Mouse (Mus musculus) liver, embryonic 13.5 days (tissue): Measurements from ENCODE around the gene Ccsap. TPM values are rescaled to one million over a fixed set of nuclear protein-coding genes. Genes with fewer than 3 reads are reported as not detected.
A peak's percentile ranks its signal among the peaks of the same experiment; 100 is the strongest.
"Not testable (repeated sequence)": the region's sequence is repeated elsewhere in the genome, so short reads cannot be mapped to it uniquely, and the experiment has no call there.

ENCODE experiments used
- ATAC-seq: fragments of 200-750 bp; cut with Nextera tagmentation; 2 replicates; pipeline ENCODE4 v1.8.0; 2017; ENCODE audit warnings: low read depth, mild to moderate bottlenecking, moderate number of reproducible peaks, moderate library complexity
- DNase-seq: peaks from one replicate; pipeline ENCODE4 v3.0.0; 2022
- H3K27ac ChIP-seq: fragments of 300-500 bp; sonication (generic); 2 replicates; pipeline ENCODE4 v1.5.1; 2015; ENCODE audit warnings: moderate library complexity, mild to moderate bottlenecking, inconsistent platforms
- H3K27me3 ChIP-seq: fragments of 300-500 bp; sonication (generic); 2 replicates; pipeline ENCODE4 v1.6.1; 2015; ENCODE audit warnings: mild to moderate bottlenecking, inconsistent platforms
- H3K36me3 ChIP-seq: fragments of 300-500 bp; sonication (generic); 2 replicates; pipeline ENCODE4 v1.6.1; 2015; ENCODE audit warnings: mild to moderate bottlenecking, inconsistent platforms
- H3K4me1 ChIP-seq: fragments of 300-500 bp; sonication (generic); replicated peaks from 2 replicates; pipeline ENCODE4 v1.6.1; 2015; ENCODE audit warnings: inconsistent platforms
- H3K4me2 ChIP-seq: fragments of 300-500 bp; sonication (generic); 2 replicates; pipeline ENCODE4 v1.6.1; 2015; ENCODE audit warnings: inconsistent platforms, mild to moderate bottlenecking, moderate library complexity
- H3K4me3 ChIP-seq: fragments of 300-500 bp; sonication (generic); replicated peaks from 2 replicates; pipeline ENCODE4 v1.5.1; 2015; ENCODE audit warnings: mild to moderate bottlenecking, inconsistent platforms
- H3K9ac ChIP-seq: fragments of 300-500 bp; sonication (generic); 2 replicates; pipeline ENCODE4 v1.6.1; 2015; ENCODE audit warnings: mild to moderate bottlenecking, inconsistent platforms
- H3K9me3 ChIP-seq: fragments of 300-500 bp; sonication (generic); replicated peaks from 2 replicates; pipeline ENCODE4 v1.6.1; 2016; ENCODE audit warnings: inconsistent platforms
- WGBS: fragments of 180-500 bp; shearing (Covaris S2); methylation state at CpG from one replicate; pipeline ENCODE4 v1.1.7; 2015; ENCODE audit not compliant: insufficient replicate concordance; 5-methylcytosine and 5-hydroxymethylcytosine counted together
- polyA plus RNA-seq: library from polyadenylated mRNA; unstranded; fragments of >200 nt; fragmentation: Nextera tagmentation; extraction: Ambion mirVana; gene quantifications from 2 replicates; pipeline ENCODE4 v1.2.1, GENCODE M21; 2015

Ccsap gene
- polyA plus RNA-seq, 1 experiment from 2014 or later, result 2.3 TPM

DNA sequence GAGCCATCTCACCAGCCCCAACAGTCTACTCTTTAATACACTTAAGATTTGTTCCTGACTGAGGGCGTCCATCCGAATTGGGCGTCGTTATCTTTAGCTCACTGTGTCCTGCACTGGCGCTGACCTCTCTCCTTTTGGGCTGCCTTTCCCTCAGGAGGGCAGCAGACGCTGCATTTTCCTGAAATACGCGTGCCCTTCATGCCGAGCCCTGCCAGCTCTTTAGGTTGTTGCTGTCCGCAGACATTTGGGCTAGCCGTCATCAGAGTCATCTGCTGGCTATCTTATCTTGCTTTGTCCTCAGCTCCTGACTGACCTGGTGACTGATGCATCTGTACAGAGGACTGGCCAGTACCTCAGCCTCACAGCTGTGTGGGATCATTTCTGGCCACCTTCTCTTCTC is 44.7 kb downstream of the Ccsap start:
- Histone ChIP-seq H3K36me3 (peaks cover 28% of the 10 kb centered on the region), H3K9me3 (no peaks in the 10 kb centered on the region; the same call in 1 of the 2 replicates), H3K27ac (no peak overlapping the region), H3K9ac (no peak overlapping the region), H3K27me3 (no peaks in the 10 kb centered on the region), H3K4me3 (no peak overlapping the region), H3K4me1 (peaks cover 71% of the 10 kb centered on the region), H3K4me2 (no peak overlapping the region)
- DNase-seq, result no peak
- ATAC-seq, result no peak
- WGBS, result 78% methylated on average over 11 of the region's 11 CpGs

- Histone ChIP-seq H3K9ac (no peak overlapping the region), H3K4me3 (no peak overlapping the region), H3K27me3 (no peaks in the 10 kb centered on the region), H3K27ac (peak overlapping the region; percentile 59), H3K36me3 (peaks cover 38% of the 10 kb centered on the region), H3K4me1 (peaks cover 65% of the 10 kb centered on the region), H3K4me2 (peak overlapping the region; percentile 17; the same call in 1 of the 2 replicates), H3K9me3 (no peaks in the 10 kb centered on the region; the same call in 1 of the 2 replicates)
- WGBS, result 78% methylated on average over 4 of the region's 4 CpGs
- ATAC-seq (no peak), DNase-seq (no peak)
Observed at GRCm38 (mm10) chr8:123813892-123814266, 46.1 kb downstream of the Ccsap start.

DNA sequence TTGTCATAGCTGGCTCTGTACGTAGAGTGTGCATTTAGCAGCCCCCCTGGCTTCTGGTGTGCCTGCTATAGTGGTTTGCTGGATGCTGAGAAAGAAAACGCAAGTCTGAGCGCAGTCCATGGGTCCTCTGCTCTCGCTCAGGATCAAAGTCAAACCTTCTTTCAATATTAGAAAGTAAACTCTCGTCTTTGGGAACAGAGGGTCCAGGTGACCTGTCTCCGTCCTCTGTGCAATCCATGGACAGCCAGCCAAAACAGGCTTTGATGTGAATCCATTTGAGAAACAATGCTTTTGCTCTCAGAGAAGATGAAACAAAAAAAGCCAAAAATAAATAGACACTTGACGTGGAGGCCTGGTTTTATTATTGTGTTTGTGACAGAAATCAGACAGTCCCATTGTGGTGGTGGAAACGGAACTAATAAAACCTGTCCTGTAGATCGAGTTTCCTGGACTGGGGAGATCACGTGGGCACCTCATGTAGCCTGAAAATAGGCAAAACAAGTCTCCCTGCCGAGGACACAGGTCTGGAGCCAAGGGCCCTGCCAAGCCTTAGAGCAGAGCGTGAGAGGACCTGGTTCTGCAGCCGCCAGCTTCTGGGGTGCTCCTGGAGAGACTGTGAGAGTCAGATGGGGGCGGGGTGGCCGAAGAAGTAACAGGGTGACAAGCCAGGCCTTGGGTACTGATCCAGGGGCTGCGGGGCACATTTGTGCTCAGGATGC is 46.7 kb downstream of the Ccsap start:
- no peak overlapping the region for H3K9ac ChIP-seq
- H3K9me3 ChIP-seq, result no peaks in the 10 kb centered on the region; the same call in 1 of the 2 replicates
- H3K27ac ChIP-seq, result peak overlapping the region; percentile 59
- DNase-seq (no peak), ATAC-seq (no peak)
- no peaks in the 10 kb centered on the region for H3K27me3 ChIP-seq
- H3K4me2 ChIP-seq, result peak overlapping the region; percentile 17; the same call in 1 of the 2 replicates
- H3K4me1 ChIP-seq, result peaks cover 64% of the 10 kb centered on the region
- 70% methylated on average over 16 of the region's 16 CpGs for WGBS
- no peak overlapping the region for H3K4me3 ChIP-seq
- H3K36me3 ChIP-seq, result peaks cover 38% of the 10 kb centered on the region

- H3K4me1 ChIP-seq, result peaks cover 73% of the 10 kb centered on the region
- DNase-seq (no peak), ATAC-seq (no peak)
- no peak overlapping the region for H3K4me3 ChIP-seq
- H3K27ac ChIP-seq, result peak overlapping the region; percentile 59; the same call in 1 of the 2 replicates
- peaks cover 32% of the 10 kb centered on the region for H3K36me3 ChIP-seq
- no peaks in the 10 kb centered on the region for H3K27me3 ChIP-seq
- H3K9me3 ChIP-seq, result no peaks in the 10 kb centered on the region
- WGBS, result 79% methylated on average over 5 of the region's 5 CpGs
- H3K4me2 ChIP-seq, result no peak overlapping the region
- no peak overlapping the region for H3K9ac ChIP-seq
Observed at GRCm38 (mm10) chr8:123812227-123812626, 47.8 kb downstream of the Ccsap start.

GRCm38 (mm10) chr8:123809342-123809741 is 50.7 kb downstream of the Ccsap start:
- Histone ChIP-seq H3K27ac (peak overlapping the region; percentile 29; the same call in 1 of the 2 replicates), H3K36me3 (peaks cover 12% of the 10 kb centered on the region), H3K4me1 (peaks cover 81% of the 10 kb centered on the region)
- not testable (repeated sequence) for H3K9me3 ChIP-seq, H3K4me2 ChIP-seq, ATAC-seq, H3K9ac ChIP-seq, H3K4me3 ChIP-seq, DNase-seq, H3K27me3 ChIP-seq
- WGBS, result 76% methylated on average over 4 of the region's 4 CpGs

GRCm38 (mm10) chr8:123808671-123809070 is 51.3 kb downstream of the Ccsap start:
- Histone ChIP-seq H3K9me3 (no peaks in the 10 kb centered on the region), H3K4me3 (no peak overlapping the region), H3K27me3 (no peaks in the 10 kb centered on the region), H3K36me3 (peaks cover 10% of the 10 kb centered on the region), H3K4me1 (peaks cover 75% of the 10 kb centered on the region), H3K4me2 (peak overlapping the region; percentile 7; the same call in 1 of the 2 replicates), H3K9ac (no peak overlapping the region), H3K27ac (no peak overlapping the region)
- no peak for ATAC-seq
- DNase-seq, result no peak
- 79% methylated on average over 7 of the region's 7 CpGs for WGBS

GRCm38 (mm10) chr8:123807852-123808573 is 52.0 kb downstream of the Ccsap start:
- DNase-seq, result no peak
- H3K9me3 ChIP-seq, result no peaks in the 10 kb centered on the region
- H3K4me1 ChIP-seq, result peaks cover 69% of the 10 kb centered on the region
- H3K27me3 ChIP-seq, result no peaks in the 10 kb centered on the region
- H3K9ac ChIP-seq, result peak overlapping the region; percentile 89
- peaks cover 10% of the 10 kb centered on the region for H3K36me3 ChIP-seq
- peak overlapping the region; percentile 73 for H3K27ac ChIP-seq
- ATAC-seq, result 0 out of 2 replicates have a peak, but pooled peaks have one; percentile 2
- H3K4me3 ChIP-seq, result no peak overlapping the region
- 34% methylated on average over 6 of the region's 6 CpGs for WGBS
- H3K4me2 ChIP-seq, result peak overlapping the region; percentile 95

- ATAC-seq (peak; percentile 74), DNase-seq (peak; percentile 43)
- H3K9ac ChIP-seq, result peak overlapping the region; percentile 89
- H3K27me3 ChIP-seq, result no peaks in the 10 kb centered on the region
- H3K9me3 ChIP-seq, result no peaks in the 10 kb centered on the region
- H3K4me1 ChIP-seq, result peaks cover 59% of the 10 kb centered on the region
- peak overlapping the region; percentile 73 for H3K27ac ChIP-seq
- WGBS, result 2% methylated on average over 14 of the region's 14 CpGs
- H3K36me3 ChIP-seq, result peaks cover 10% of the 10 kb centered on the region
- H3K4me2 ChIP-seq, result peak overlapping the region; percentile 95
- peak overlapping the region; percentile 81 for H3K4me3 ChIP-seq
Observed at GRCm38 (mm10) chr8:123807024-123807431, 53.0 kb downstream of the Ccsap start.

DNA sequence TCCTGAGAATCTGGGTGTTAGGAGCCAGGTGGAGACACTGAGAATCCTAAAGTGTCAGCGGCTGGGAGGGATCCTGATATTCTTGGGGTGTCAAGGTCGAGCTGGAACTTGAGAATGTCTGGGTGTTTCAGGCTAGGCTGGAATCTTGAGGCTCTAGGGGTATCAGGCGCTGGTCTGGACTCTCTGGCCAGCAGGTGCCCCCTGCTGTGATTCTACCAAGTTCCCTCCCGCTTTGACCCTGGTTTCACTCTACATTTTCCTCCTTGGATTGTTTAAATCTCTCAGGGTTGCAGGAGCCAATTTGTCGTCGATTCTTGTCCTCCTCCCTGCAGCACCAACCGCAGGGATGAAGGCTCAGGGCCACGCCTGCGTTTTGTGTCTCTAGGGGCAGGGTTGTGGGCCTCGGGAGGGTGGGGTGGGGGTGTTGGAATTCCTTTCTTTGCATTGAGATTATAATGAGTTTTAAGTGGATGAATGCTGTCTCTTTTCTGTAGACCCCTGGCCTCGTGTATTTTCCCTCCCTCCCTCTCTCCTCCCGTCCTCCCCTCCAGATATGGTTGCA is 53.6 kb downstream of the Ccsap start:
- peaks cover 54% of the 10 kb centered on the region for H3K4me1 ChIP-seq
- H3K27ac ChIP-seq, result peak overlapping the region; percentile 73
- H3K36me3 ChIP-seq, result peaks cover 10% of the 10 kb centered on the region
- no peak for ATAC-seq
- H3K4me2 ChIP-seq, result peak overlapping the region; percentile 95
- H3K9ac ChIP-seq, result peak overlapping the region; percentile 89
- no peak for DNase-seq
- H3K4me3 ChIP-seq, result peak overlapping the region; percentile 81
- 1% methylated on average over 12 of the region's 12 CpGs for WGBS
- H3K9me3 ChIP-seq, result no peaks in the 10 kb centered on the region
- no peaks in the 10 kb centered on the region for H3K27me3 ChIP-seq

- peak within 1 kb of the TSS; percentile 73 for H3K27ac ChIP-seq
- peak within 1 kb of the TSS; percentile 95 for H3K4me2 ChIP-seq
- WGBS, result under 1% methylated on average over 48 of the region's 48 CpGs
Observed at GRCm38 (mm10) chr8:123805718-123806373, 54.2 kb downstream of the Ccsap start, which contains the start of gene Rab4a. Gene Rab4a, plus strand, starts transcription at chr8:123805985.

More at GRCm38 (mm10) chr8:123805718-123806373, 54.2 kb downstream of the Ccsap start, which contains the start of gene Rab4a:
- ATAC-seq (peak; percentile 80), DNase-seq (peak; percentile 59)
- no peaks in the 10 kb centered on the region for H3K27me3 ChIP-seq
- no peaks in the 10 kb centered on the region for H3K9me3 ChIP-seq
- H3K4me1 ChIP-seq, result peaks cover 48% of the 10 kb centered on the region
- peak within 1 kb of the TSS; percentile 81 for H3K4me3 ChIP-seq
- H3K36me3 ChIP-seq, result peaks cover 10% of the 10 kb centered on the region
- H3K9ac ChIP-seq, result peak within 1 kb of the TSS; percentile 89
